Mouse (Mus musculus) embryonic facial prominence, embryonic 11.5 days (tissue): Measurements from ENCODE around the gene Fitm2. TPM values are rescaled to one million over a fixed set of nuclear protein-coding genes. Genes with fewer than 3 reads are reported as not detected.

Source experiments
- ATAC-seq: fragments of 200-750 bp; cut with Nextera tagmentation; replicated peaks from 2 replicates; pipeline ENCODE4 v1.8.0; 2017; ENCODE audit warnings: low read depth; ENCODE audit not compliant: insufficient number of reproducible peaks, low FRiP score, low TSS enrichment
- DNase-seq: peaks from one replicate; pipeline ENCODE4 v3.0.0-alpha.2; 2015; ENCODE audit warnings: low spot score
- H3K27ac ChIP-seq: fragments of 300-500 bp; sonication (generic); replicated peaks from 2 replicates; pipeline ENCODE4 v1.5.1; 2014; ENCODE audit warnings: mild to moderate bottlenecking, low read depth, low read length, control low read depth
- H3K27me3 ChIP-seq: fragments of 300-500 bp; sonication (generic); 2 replicates; pipeline ENCODE4 v1.6.1; 2014; ENCODE audit warnings: mild to moderate bottlenecking, low read length, moderate library complexity, mixed read lengths; ENCODE audit not compliant: control insufficient read depth, insufficient read depth
- H3K36me3 ChIP-seq: fragments of 300-500 bp; sonication (generic); replicated peaks from 2 replicates; pipeline ENCODE4 v1.6.1; 2014; ENCODE audit warnings: low read depth, mild to moderate bottlenecking, low read length, moderate library complexity, mixed read lengths; ENCODE audit not compliant: control insufficient read depth, insufficient read depth
- H3K4me1 ChIP-seq: fragments of 300-500 bp; sonication (generic); 2 replicates; pipeline ENCODE4 v1.6.1; 2014; ENCODE audit warnings: low read length, mixed read lengths; ENCODE audit not compliant: control insufficient read depth, insufficient read depth
- H3K4me2 ChIP-seq: fragments of 300-500 bp; sonication (generic); 2 replicates; pipeline ENCODE4 v1.6.1; 2014; ENCODE audit warnings: low read depth, mild to moderate bottlenecking, control low read depth, low read length, moderate library complexity
- H3K4me3 ChIP-seq: fragments of 300-500 bp; sonication (generic); 2 replicates; pipeline ENCODE4 v1.5.1; 2014; ENCODE audit warnings: low read depth, low read length, control low read depth
- H3K9ac ChIP-seq: fragments of 300-500 bp; sonication (generic); replicated peaks from 2 replicates; pipeline ENCODE4 v1.6.1; 2014; ENCODE audit warnings: mild to moderate bottlenecking, control low read depth, low read length
- H3K9me3 ChIP-seq: fragments of 300-500 bp; sonication (generic); replicated peaks from 2 replicates; pipeline ENCODE4 v1.6.1; 2016; ENCODE audit warnings: mild to moderate bottlenecking, low read length, inconsistent platforms, mixed read lengths; ENCODE audit not compliant: control insufficient read depth
- WGBS: fragments of 180-500 bp; shearing (Covaris S2); extraction: QIAGEN DNeasy Blood & Tissue Kit; methylation state at CpG from one replicate; pipeline ENCODE4 v1.1.7; 2014; 5-methylcytosine and 5-hydroxymethylcytosine counted together
- polyA plus RNA-seq: library from polyadenylated mRNA; unstranded; fragments of >200 nt; fragmentation: Nextera tagmentation; extraction: Ambion mirVana; gene quantifications from 2 replicates; pipeline ENCODE4 v1.2.1, GENCODE M21; 2014

The Fitm2 gene
- polyA plus RNA-seq, 1 experiment from 2014 or later: 9.0 TPM

GRCm38 (mm10) chr2:163449276-163449675, 23.2 kb downstream of the Fitm2 start:
- Histone ChIP-seq H3K4me2 (no peak overlapping the region), H3K4me1 (no peaks in the 10 kb centered on the region), H3K9me3 (no peaks in the 10 kb centered on the region), H3K4me3 (no peak overlapping the region), H3K9ac (no peak overlapping the region), H3K27ac (no peak overlapping the region), H3K36me3 (no peaks in the 10 kb centered on the region), H3K27me3 (no peaks in the 10 kb centered on the region)
- ATAC-seq: no peak
- WGBS: 70% methylated on average over 3 of the region's 3 CpGs
- no peak for DNase-seq

GRCm38 (mm10) chr2:163447375-163447774, 25.1 kb downstream of the Fitm2 start:
- Histone ChIP-seq H3K9ac (no peak overlapping the region), H3K9me3 (no peaks in the 10 kb centered on the region), H3K27me3 (no peaks in the 10 kb centered on the region), H3K36me3 (no peaks in the 10 kb centered on the region), H3K4me1 (no peaks in the 10 kb centered on the region), H3K4me2 (no peak overlapping the region), H3K27ac (no peak overlapping the region), H3K4me3 (no peak overlapping the region)
- WGBS: 86% methylated on average over 12 of the region's 12 CpGs
- DNase-seq (no peak), ATAC-seq (no peak)

GRCm38 (mm10) chr2:163444017-163444416, 28.4 kb downstream of the Fitm2 start:
- ATAC-seq (no peak), DNase-seq (no peak)
- no peak overlapping the region for H3K9ac ChIP-seq
- no peaks in the 10 kb centered on the region for H3K4me1 ChIP-seq
- peaks cover 1% of the 10 kb centered on the region; the same call in 1 of the 2 replicates for H3K27me3 ChIP-seq
- WGBS: 75% methylated on average over 7 of the region's 7 CpGs
- H3K36me3 ChIP-seq: no peaks in the 10 kb centered on the region
- H3K9me3 ChIP-seq: no peaks in the 10 kb centered on the region
- no peak overlapping the region for H3K4me2 ChIP-seq
- H3K27ac ChIP-seq: no peak overlapping the region
- H3K4me3 ChIP-seq: no peak overlapping the region

- peaks cover 5% of the 10 kb centered on the region for H3K27me3 ChIP-seq
Observed at GRCm38 (mm10) chr2:163443543-163443942, 28.9 kb downstream of the Fitm2 start.

GRCm38 (mm10) chr2:163439488-163439887, 32.9 kb downstream of the Fitm2 start:
- no peak for DNase-seq
- WGBS: 59% methylated on average over 1 of the region's 1 CpGs
- H3K27me3 ChIP-seq: peaks cover 10% of the 10 kb centered on the region
- no peaks in the 10 kb centered on the region for H3K36me3 ChIP-seq
- no peak overlapping the region for H3K27ac ChIP-seq
- no peaks in the 10 kb centered on the region for H3K9me3 ChIP-seq
- H3K4me3 ChIP-seq: no peak overlapping the region
- no peak overlapping the region for H3K9ac ChIP-seq
- H3K4me2 ChIP-seq: no peak overlapping the region
- no peak for ATAC-seq
- 0 out of 2 replicates have a peak, but pooled peaks cover 2% of the 10 kb centered on the region for H3K4me1 ChIP-seq

More at GRCm38 (mm10) chr2:163443543-163443942, 28.9 kb downstream of the Fitm2 start:
- WGBS: 59% methylated on average over 6 of the region's 6 CpGs
- H3K9me3 ChIP-seq: no peaks in the 10 kb centered on the region
- no peak overlapping the region for H3K4me2 ChIP-seq
- H3K9ac ChIP-seq: no peak overlapping the region
- no peak overlapping the region for H3K27ac ChIP-seq
- no peaks in the 10 kb centered on the region for H3K36me3 ChIP-seq
- ATAC-seq (no peak), DNase-seq (no peak)
- no peak overlapping the region for H3K4me3 ChIP-seq
- no peaks in the 10 kb centered on the region for H3K4me1 ChIP-seq

- Histone ChIP-seq H3K9ac (peak overlapping the region; percentile 43), H3K4me1 (0 out of 2 replicates have a peak, but pooled peaks cover 2% of the 10 kb centered on the region), H3K4me2 (peak overlapping the region; percentile 52), H3K27ac (no peak overlapping the region), H3K9me3 (no peaks in the 10 kb centered on the region), H3K27me3 (peaks cover 10% of the 10 kb centered on the region), H3K4me3 (peak overlapping the region; percentile 37), H3K36me3 (no peaks in the 10 kb centered on the region)
- WGBS: 1% methylated on average over 30 of the region's 30 CpGs
- DNase-seq: peak; percentile 85
- peak; percentile 61; the same call in 1 of the 2 replicates for ATAC-seq
Observed at GRCm38 (mm10) chr2:163438619-163439451, 33.6 kb downstream of the Fitm2 start.

- DNase-seq: peak; percentile 26
- 3% methylated on average over 18 of the region's 18 CpGs for WGBS
Observed at GRCm38 (mm10) chr2:163438246-163438618, 34.2 kb downstream of the Fitm2 start, which contains the start of gene Gdap1l1. Gdap1l1 (plus strand) TSS chr2:163438476.

GRCm38 (mm10) chr2:163437800-163438199, 34.6 kb downstream of the Fitm2 start:
- H3K4me1 ChIP-seq: 0 out of 2 replicates have a peak, but pooled peaks cover 2% of the 10 kb centered on the region
- H3K36me3 ChIP-seq: no peaks in the 10 kb centered on the region
- H3K27me3 ChIP-seq: peaks cover 10% of the 10 kb centered on the region
- DNase-seq: no peak
- no peak overlapping the region for H3K4me2 ChIP-seq
- WGBS: 38% methylated on average over 4 of the region's 4 CpGs
- H3K4me3 ChIP-seq: no peak overlapping the region; the same call in 1 of the 2 replicates
- no peak for ATAC-seq
- H3K9ac ChIP-seq: no peak overlapping the region
- H3K9me3 ChIP-seq: no peaks in the 10 kb centered on the region
- no peak overlapping the region for H3K27ac ChIP-seq

More at GRCm38 (mm10) chr2:163438246-163438618, 34.2 kb downstream of the Fitm2 start, which contains the start of gene Gdap1l1:
- ATAC-seq: peak; percentile 32; the same call in 1 of the 2 replicates
- peak within 1 kb of the TSS; percentile 43 for H3K9ac ChIP-seq
- H3K4me2 ChIP-seq: peak within 1 kb of the TSS; percentile 52
- 0 out of 2 replicates have a peak, but pooled peaks cover 2% of the 10 kb centered on the region for H3K4me1 ChIP-seq
- peak within 1 kb of the TSS; percentile 37 for H3K4me3 ChIP-seq
- H3K27me3 ChIP-seq: peaks cover 10% of the 10 kb centered on the region
- H3K27ac ChIP-seq: no peak within 1 kb of the TSS
- no peaks in the 10 kb centered on the region for H3K9me3 ChIP-seq
- H3K36me3 ChIP-seq: no peaks in the 10 kb centered on the region
